Mouse (Mus musculus): ENCODE data around the gene Lin28a. TPM values are rescaled to one million over a fixed set of nuclear protein-coding genes. Genes with fewer than 3 reads are reported as not detected.

Gene Lin28a
- polyA plus RNA-seq, 1 experiment from 2014 or later, result 3.4 TPM

DNA sequence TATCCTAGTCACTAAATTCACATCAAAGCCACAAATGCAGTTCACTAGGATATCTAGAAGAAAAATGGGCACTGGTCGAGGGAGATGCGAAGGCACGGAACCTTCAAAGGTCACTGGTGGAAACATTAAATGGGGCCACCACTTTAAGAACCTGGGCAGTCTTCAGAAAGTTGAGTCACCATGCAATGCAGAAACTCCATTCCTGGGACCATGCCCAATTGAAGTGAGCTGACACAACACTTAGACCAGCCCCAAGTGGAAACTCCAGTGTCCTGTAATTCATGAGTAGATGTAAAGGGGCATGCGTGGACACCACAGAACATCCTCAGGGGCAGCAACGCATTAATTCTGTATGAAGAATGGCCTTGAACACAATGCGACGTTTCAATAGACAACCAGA is 56.1 kb downstream of the Lin28a start:
- no peak overlapping the region for H3K4me3 ChIP-seq (ENCODE audit: low read depth, low read length)
- 85% methylated on average over 7 of the region's 7 CpGs for WGBS
- ATAC-seq (ENCODE audit: insufficient read depth, low FRiP score, low TSS enrichment), result no peak
- H3K4me2 ChIP-seq (ENCODE audit: low read depth), result no peak overlapping the region
- H3K36me3 ChIP-seq (ENCODE audit: control insufficient read depth, insufficient read depth, low read length), result peaks cover 14% of the 10 kb centered on the region; the same call in 1 of the 2 replicates
- H3K4me1 ChIP-seq (ENCODE audit: control insufficient read depth, insufficient read depth, low read length), result peaks cover 8% of the 10 kb centered on the region; the same call in 1 of the 2 replicates
- no peaks in the 10 kb centered on the region for H3K27me3 ChIP-seq (ENCODE audit: control insufficient read depth, insufficient read depth, low read length)
- H3K9ac ChIP-seq (ENCODE audit: low read length), result no peak overlapping the region
- DNase-seq (ENCODE audit: low spot score), result no peak
- no peaks in the 10 kb centered on the region for H3K9me3 ChIP-seq (ENCODE audit: control insufficient read depth, low read length)
- H3K27ac ChIP-seq (ENCODE audit: low read depth, low read length), result no peak overlapping the region

GRCm38 (mm10) chr4:133958884-133959283 is 59.8 kb downstream of the Lin28a start:
- Histone ChIP-seq H3K4me1 (ENCODE audit: control insufficient read depth, insufficient read depth, low read length) (no peaks in the 10 kb centered on the region), H3K4me2 (ENCODE audit: low read depth) (no peak overlapping the region), H3K4me3 (ENCODE audit: low read depth, low read length) (no peak overlapping the region), H3K9me3 (ENCODE audit: control insufficient read depth, low read length) (no peaks in the 10 kb centered on the region), H3K36me3 (ENCODE audit: control insufficient read depth, insufficient read depth, low read length) (peaks cover 4% of the 10 kb centered on the region; the same call in 1 of the 2 replicates), H3K9ac (ENCODE audit: low read length) (no peak overlapping the region), H3K27ac (ENCODE audit: low read depth, low read length) (no peak overlapping the region), H3K27me3 (ENCODE audit: control insufficient read depth, insufficient read depth, low read length) (no peaks in the 10 kb centered on the region)
- 81% methylated on average over 1 of the region's 1 CpGs for WGBS
- no peak for ATAC-seq (ENCODE audit: insufficient read depth, low FRiP score, low TSS enrichment)
- DNase-seq (ENCODE audit: low spot score), result no peak

GRCm38 (mm10) chr4:133956358-133956757 is 62.3 kb downstream of the Lin28a start:
- H3K9me3 ChIP-seq (ENCODE audit: control insufficient read depth, low read length), result no peaks in the 10 kb centered on the region
- H3K4me1 ChIP-seq (ENCODE audit: control insufficient read depth, insufficient read depth, low read length), result no peaks in the 10 kb centered on the region
- no peaks in the 10 kb centered on the region for H3K36me3 ChIP-seq (ENCODE audit: control insufficient read depth, insufficient read depth, low read length)
- no peak overlapping the region for H3K4me2 ChIP-seq (ENCODE audit: low read depth)
- ATAC-seq (ENCODE audit: insufficient read depth, low FRiP score, low TSS enrichment) (no peak), DNase-seq (ENCODE audit: low spot score) (no peak)
- no peak overlapping the region for H3K9ac ChIP-seq (ENCODE audit: low read length)
- 81% methylated on average over 4 of the region's 4 CpGs for WGBS
- no peak overlapping the region for H3K4me3 ChIP-seq (ENCODE audit: low read depth, low read length)
- H3K27ac ChIP-seq (ENCODE audit: low read depth, low read length), result no peak overlapping the region
- H3K27me3 ChIP-seq (ENCODE audit: control insufficient read depth, insufficient read depth, low read length), result no peaks in the 10 kb centered on the region

Other genes starting within 250 kb of the Lin28a start
- gene Rps6ka1, start 131.0 kb downstream of the Lin28a start, polyA plus RNA-seq (2014; fragmentation: Nextera tagmentation; extraction: Ambion mirVana), result 30.0 and 33.5 TPM in 2 replicates
- gene Hmgn2, start 50.2 kb downstream of the Lin28a start, polyA plus RNA-seq (2014; fragmentation: Nextera tagmentation; extraction: Ambion mirVana), result 2,917 and 3,166 TPM in 2 replicates
- 40.6 and 42.1 TPM in 2 replicates for gene Dhdds, start 17.9 kb downstream of the Lin28a start, polyA plus RNA-seq (2014; fragmentation: Nextera tagmentation; extraction: Ambion mirVana)
- gene Zfp683, start 35.0 kb upstream of the Lin28a start, polyA plus RNA-seq (2014; fragmentation: Nextera tagmentation; extraction: Ambion mirVana), result not detected in 2 replicates
- 0.53 and 0.99 TPM in 2 replicates for gene Crybg2, start 42.0 kb upstream of the Lin28a start, polyA plus RNA-seq (2014; fragmentation: Nextera tagmentation; extraction: Ambion mirVana)
- 5.7 and 6.4 TPM in 2 replicates for gene Cd52, start 76.2 kb upstream of the Lin28a start, polyA plus RNA-seq (2014; fragmentation: Nextera tagmentation; extraction: Ambion mirVana)
- 4.7 and 7.1 TPM in 2 replicates for gene Ubxn11, start 83.7 kb upstream of the Lin28a start, polyA plus RNA-seq (2014; fragmentation: Nextera tagmentation; extraction: Ambion mirVana)
- gene Sh3bgrl3, start 109.9 kb upstream of the Lin28a start, polyA plus RNA-seq (2014; fragmentation: Nextera tagmentation; extraction: Ambion mirVana), result 295 and 314 TPM in 2 replicates
- gene Cep85, start 168.3 kb upstream of the Lin28a start, polyA plus RNA-seq (2014; fragmentation: Nextera tagmentation; extraction: Ambion mirVana), result 30.0 and 30.6 TPM in 2 replicates
- not detected in 2 replicates for gene Gm7534, start 184.2 kb upstream of the Lin28a start, polyA plus RNA-seq (2014; fragmentation: Nextera tagmentation; extraction: Ambion mirVana)
- not detected in 2 replicates for gene Catsper4, start 208.5 kb upstream of the Lin28a start, polyA plus RNA-seq (2014; fragmentation: Nextera tagmentation; extraction: Ambion mirVana)
- gene Cnksr1, start 219.6 kb upstream of the Lin28a start, polyA plus RNA-seq (2014; fragmentation: Nextera tagmentation; extraction: Ambion mirVana), result 0.36 and 0.50 TPM in 2 replicates
- gene E130218I03Rik, start 224.8 kb upstream of the Lin28a start, polyA plus RNA-seq (2014; fragmentation: Nextera tagmentation; extraction: Ambion mirVana), result 0.28 TPM in 1 of 2 replicates, not detected in the other
- gene Zfp593, start 226.8 kb upstream of the Lin28a start, polyA plus RNA-seq (2014; fragmentation: Nextera tagmentation; extraction: Ambion mirVana), result 18.6 and 19.2 TPM in 2 replicates
- gene Gm30191, start 228.1 kb upstream of the Lin28a start, polyA plus RNA-seq (2014; fragmentation: Nextera tagmentation; extraction: Ambion mirVana), result not detected in 2 replicates
- 11.1 and 11.8 TPM in 2 replicates for gene Grrp1, start 235.3 kb upstream of the Lin28a start, polyA plus RNA-seq (2014; fragmentation: Nextera tagmentation; extraction: Ambion mirVana)